Mouse (Mus musculus): ENCODE measurements around the gene Ube2e2.

Ube2e2 gene

DNA sequence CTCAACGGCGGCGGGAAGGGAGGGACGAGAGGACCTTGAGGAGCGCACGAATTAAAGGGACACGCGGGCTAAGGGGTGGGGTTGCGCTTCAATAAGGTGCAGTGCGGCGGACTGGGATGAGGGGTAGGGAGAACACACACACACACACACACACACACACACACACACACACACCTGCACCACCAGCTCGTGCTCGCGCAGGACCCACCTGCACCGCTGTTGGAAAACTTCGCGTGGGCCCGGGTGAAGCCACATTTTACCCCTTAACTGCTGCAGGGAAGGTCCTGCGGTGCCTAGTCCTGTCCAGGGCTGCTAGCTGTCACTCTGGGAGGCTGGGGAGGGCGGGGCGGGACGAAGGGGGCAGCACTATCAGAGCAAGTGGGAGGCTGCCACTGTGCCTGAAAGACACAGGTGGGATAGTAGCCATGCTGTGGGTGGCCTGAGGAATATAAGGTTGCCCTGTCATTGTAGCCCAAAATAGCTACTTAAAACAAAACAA is at the start of gene Ube2e2:
Ube2e2 (minus strand) TSS at position 321 of the 499 bp plus-strand sequence.
- DNase-seq (ENCODE audit: low spot score), result no peak

GRCm38 (mm10) chr14:18940068-18940467 is 46.0 kb upstream of the Ube2e2 start:
- no peak for DNase-seq (ENCODE audit: low spot score)

- no peak for DNase-seq (ENCODE audit: low spot score)
Measured at GRCm38 (mm10) chr14:18903553-18903952, 9.5 kb upstream of the Ube2e2 start.

GRCm38 (mm10) chr14:18893121-18893946 is 733 bp downstream of the Ube2e2 start:
- peak; percentile 88 for DNase-seq (ENCODE audit: low spot score)

- DNase-seq (ENCODE audit: low spot score), result peak; percentile 62
Measured at GRCm38 (mm10) chr14:18889571-18889970, 4.5 kb downstream of the Ube2e2 start.

GRCm38 (mm10) chr14:18882493-18882892 is 11.6 kb downstream of the Ube2e2 start:
- no peak for DNase-seq (ENCODE audit: low spot score)

GRCm38 (mm10) chr14:18870716-18871115 is 23.4 kb downstream of the Ube2e2 start:
- DNase-seq (ENCODE audit: low spot score), result no peak

DNA sequence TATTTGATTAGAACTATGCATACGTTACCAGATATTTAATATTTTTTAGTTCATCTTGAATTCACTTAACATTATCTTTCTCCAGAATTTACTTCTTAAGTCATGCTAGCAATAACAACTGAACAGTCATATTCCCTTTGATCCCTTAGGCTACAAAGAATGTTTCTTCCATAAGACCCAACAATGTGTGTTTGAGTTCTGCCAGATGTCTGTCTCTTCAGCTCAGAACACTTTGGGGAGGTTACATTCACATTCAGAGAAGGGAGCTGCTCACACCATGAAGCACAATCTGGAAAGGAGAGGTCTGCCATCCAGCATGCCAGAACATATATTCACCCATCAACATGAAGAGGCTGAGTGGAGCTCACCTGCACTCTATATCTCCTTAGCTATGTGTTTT is 65.4 kb downstream of the Ube2e2 start:
- no peak for DNase-seq (ENCODE audit: low spot score)

- peak; percentile 52 for DNase-seq (ENCODE audit: low spot score)
Measured at GRCm38 (mm10) chr14:18826753-18827152, 67.3 kb downstream of the Ube2e2 start.

GRCm38 (mm10) chr14:18820713-18821112 is 73.4 kb downstream of the Ube2e2 start:
- DNase-seq (ENCODE audit: low spot score), result peak; percentile 22

DNA sequence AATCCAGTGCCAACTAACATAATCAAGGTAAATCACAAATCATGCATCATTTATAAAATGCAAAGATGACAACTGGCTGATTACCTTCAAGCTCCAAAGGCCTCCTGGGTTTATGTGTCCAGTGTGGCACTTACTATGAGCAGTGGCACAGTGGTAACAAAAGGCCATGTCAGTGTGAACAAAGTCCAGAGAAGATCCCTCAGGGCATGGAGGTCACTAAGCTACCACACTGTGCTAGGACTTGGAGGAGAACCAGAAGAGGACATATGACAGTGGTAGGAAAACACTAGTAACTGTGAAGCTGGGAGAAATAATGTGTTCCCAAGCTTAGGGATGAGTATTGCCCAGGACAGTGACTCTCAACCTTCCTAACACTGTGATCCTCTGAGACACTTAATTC is 97.2 kb downstream of the Ube2e2 start:
- DNase-seq (ENCODE audit: low spot score), result no peak

DNA sequence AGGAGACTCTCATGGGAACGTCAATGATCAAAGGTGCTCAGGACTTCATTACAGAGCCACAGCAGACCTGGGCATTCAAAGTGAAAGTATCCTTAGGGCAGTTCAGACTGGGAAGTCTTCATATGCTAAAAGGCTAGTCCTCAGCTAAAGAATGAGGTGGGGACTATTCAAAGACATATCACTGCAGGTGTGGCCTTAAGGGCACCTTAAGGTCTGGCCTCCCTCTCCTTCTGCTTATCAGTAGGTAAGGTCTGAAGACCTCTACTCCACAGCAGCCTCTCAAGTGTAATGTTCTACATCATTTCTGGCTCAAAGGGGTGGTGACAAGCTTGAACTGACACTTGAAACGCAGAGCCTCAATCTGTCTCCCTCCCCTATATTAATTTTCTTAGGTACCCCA is 98.3 kb downstream of the Ube2e2 start:
- no peak for DNase-seq (ENCODE audit: low spot score)

- DNase-seq (ENCODE audit: low spot score), result peak; percentile 53
Measured at GRCm38 (mm10) chr14:18778993-18779675, 114.9 kb downstream of the Ube2e2 start.

DNA sequence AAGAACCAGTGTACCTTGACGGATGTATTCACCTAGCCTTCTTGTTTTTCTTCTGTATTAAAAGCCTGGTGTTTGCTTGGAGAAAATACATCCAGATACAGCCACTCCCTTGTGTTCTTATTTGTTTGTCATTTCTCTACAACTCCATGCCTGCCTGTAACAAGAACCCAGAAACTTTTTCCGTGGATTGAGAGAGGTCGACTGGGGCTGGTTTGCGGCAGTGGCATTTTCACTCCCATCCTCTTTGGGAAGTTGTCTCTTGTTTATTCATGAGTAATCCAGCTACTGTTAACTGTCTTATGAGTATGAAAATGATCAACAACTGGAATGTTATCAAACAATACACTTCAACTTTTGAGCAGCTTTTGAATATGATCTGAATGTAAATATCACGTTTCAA is 115.8 kb downstream of the Ube2e2 start:
- no peak for DNase-seq (ENCODE audit: low spot score)

DNA sequence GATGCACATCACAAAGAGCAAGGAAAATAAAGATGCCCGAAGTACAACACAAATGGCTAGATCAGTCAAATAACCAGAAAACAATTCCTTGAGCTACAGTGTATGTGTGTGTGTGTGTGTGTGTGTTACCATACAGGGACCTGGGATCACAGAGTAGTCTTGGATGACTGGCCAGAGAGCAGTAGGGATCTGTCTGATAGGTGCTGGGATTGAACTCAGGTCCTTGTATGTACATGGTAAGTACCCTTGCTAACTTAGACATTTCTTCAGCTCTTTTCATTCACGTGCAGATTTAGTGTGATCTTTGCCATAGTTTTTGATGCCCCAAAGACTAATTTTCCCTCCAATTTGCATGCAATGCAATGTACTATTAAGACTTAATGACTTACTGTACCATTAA is 117.9 kb downstream of the Ube2e2 start:
- no peak for DNase-seq (ENCODE audit: low spot score)

DNA sequence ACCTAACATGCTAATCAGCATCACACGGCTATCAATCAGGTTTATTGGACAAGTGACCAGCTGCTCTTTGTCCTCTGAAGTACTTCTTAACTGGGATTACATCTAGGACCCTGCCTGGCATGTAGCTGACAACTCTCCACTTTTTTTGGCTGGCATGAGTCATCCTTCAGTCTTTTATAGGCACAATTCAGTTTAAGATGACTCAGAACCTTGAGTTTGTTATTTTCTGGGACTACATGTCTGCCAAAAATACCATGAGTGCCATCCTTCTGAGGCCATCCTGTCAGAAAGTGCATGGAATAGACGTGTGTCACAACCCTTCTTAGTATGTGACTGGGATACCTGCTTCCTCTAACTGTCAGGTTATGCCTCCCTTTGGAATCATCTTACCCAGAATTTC is 120.3 kb downstream of the Ube2e2 start:
- DNase-seq (ENCODE audit: low spot score), result peak; percentile 28

GRCm38 (mm10) chr14:18759601-18760356 is 134.3 kb downstream of the Ube2e2 start:
- DNase-seq (ENCODE audit: low spot score), result no peak

GRCm38 (mm10) chr14:18758595-18759532 is 135.2 kb downstream of the Ube2e2 start:
- no peak for DNase-seq (ENCODE audit: low spot score)

- DNase-seq (ENCODE audit: low spot score), result no peak
Measured at GRCm38 (mm10) chr14:18758003-18758402, 136.1 kb downstream of the Ube2e2 start.

GRCm38 (mm10) chr14:18755410-18755809 is 138.7 kb downstream of the Ube2e2 start:
- DNase-seq (ENCODE audit: low spot score), result no peak

- no peak for DNase-seq (ENCODE audit: low spot score)
Measured at GRCm38 (mm10) chr14:18754595-18754994, 139.5 kb downstream of the Ube2e2 start.

All from adipocyte (in vitro differentiated cells).